Mouse (Mus musculus): ENCODE results near the gene Mmp23. TPM values are rescaled to one million over a fixed set of nuclear protein-coding genes. Genes with fewer than 3 reads are reported as not detected.
A peak's percentile ranks its signal among the peaks of the same experiment; 100 is the strongest.

Mmp23 gene
- polyA plus RNA-seq, 1 experiment from 2014 or later: 2.5 TPM

GRCm38 (mm10) chr4:155618321-155618720 lies 34.9 kb downstream of the Mmp23 start:
- Histone ChIP-seq H3K4me3 (replicated peaks; ENCODE audit: low read depth, low read length) (no peak overlapping the region), H3K27ac (replicated peaks; ENCODE audit: low read depth, low read length) (no peak overlapping the region), H3K9ac (replicated peaks; ENCODE audit: low read length) (no peak overlapping the region), H3K36me3 (ENCODE audit: control insufficient read depth, insufficient read depth, low read length) (peaks cover 85% of the 10 kb centered on the region), H3K27me3 (ENCODE audit: control insufficient read depth, insufficient read depth, low read length) (no peaks in the 10 kb centered on the region), H3K4me1 (ENCODE audit: control insufficient read depth, insufficient read depth, low read length) (no peaks in the 10 kb centered on the region), H3K9me3 (ENCODE audit: control insufficient read depth, low read length) (no peaks in the 10 kb centered on the region), H3K4me2 (ENCODE audit: low read length) (no peak overlapping the region)
- ATAC-seq (ENCODE audit: low FRiP score, low TSS enrichment): no peak
- 95% methylated on average over 5 of the region's 5 CpGs for WGBS
- DNase-seq: no peak

- no peaks in the 10 kb centered on the region for H3K9me3 ChIP-seq (ENCODE audit: control insufficient read depth, low read length)
- ATAC-seq (ENCODE audit: low FRiP score, low TSS enrichment) (no peak), DNase-seq (no peak)
- H3K4me1 ChIP-seq (ENCODE audit: control insufficient read depth, insufficient read depth, low read length): no peaks in the 10 kb centered on the region
- no peak overlapping the region for H3K27ac ChIP-seq (replicated peaks; ENCODE audit: low read depth, low read length)
- no peak overlapping the region for H3K4me3 ChIP-seq (replicated peaks; ENCODE audit: low read depth, low read length)
- WGBS: 97% methylated on average over 3 of the region's 3 CpGs
- H3K4me2 ChIP-seq (ENCODE audit: low read length): no peak overlapping the region
- no peaks in the 10 kb centered on the region for H3K27me3 ChIP-seq (ENCODE audit: control insufficient read depth, insufficient read depth, low read length)
- peaks cover 80% of the 10 kb centered on the region for H3K36me3 ChIP-seq (ENCODE audit: control insufficient read depth, insufficient read depth, low read length)
- H3K9ac ChIP-seq (replicated peaks; ENCODE audit: low read length): no peak overlapping the region
Measured at GRCm38 (mm10) chr4:155613264-155613663, 39.9 kb downstream of the Mmp23 start.

- WGBS: 93% methylated on average over 3 of the region's 3 CpGs
- Histone ChIP-seq H3K9me3 (ENCODE audit: control insufficient read depth, low read length) (no peaks in the 10 kb centered on the region), H3K27me3 (ENCODE audit: control insufficient read depth, insufficient read depth, low read length) (no peaks in the 10 kb centered on the region), H3K4me1 (ENCODE audit: control insufficient read depth, insufficient read depth, low read length) (no peaks in the 10 kb centered on the region), H3K4me3 (replicated peaks; ENCODE audit: low read depth, low read length) (no peak overlapping the region), H3K9ac (replicated peaks; ENCODE audit: low read length) (no peak overlapping the region), H3K36me3 (ENCODE audit: control insufficient read depth, insufficient read depth, low read length) (peaks cover 66% of the 10 kb centered on the region), H3K27ac (replicated peaks; ENCODE audit: low read depth, low read length) (no peak overlapping the region), H3K4me2 (ENCODE audit: low read length) (no peak overlapping the region)
- ATAC-seq (ENCODE audit: low FRiP score, low TSS enrichment) (no peak), DNase-seq (no peak)
Measured at GRCm38 (mm10) chr4:155611860-155612259, 41.3 kb downstream of the Mmp23 start.

DNA sequence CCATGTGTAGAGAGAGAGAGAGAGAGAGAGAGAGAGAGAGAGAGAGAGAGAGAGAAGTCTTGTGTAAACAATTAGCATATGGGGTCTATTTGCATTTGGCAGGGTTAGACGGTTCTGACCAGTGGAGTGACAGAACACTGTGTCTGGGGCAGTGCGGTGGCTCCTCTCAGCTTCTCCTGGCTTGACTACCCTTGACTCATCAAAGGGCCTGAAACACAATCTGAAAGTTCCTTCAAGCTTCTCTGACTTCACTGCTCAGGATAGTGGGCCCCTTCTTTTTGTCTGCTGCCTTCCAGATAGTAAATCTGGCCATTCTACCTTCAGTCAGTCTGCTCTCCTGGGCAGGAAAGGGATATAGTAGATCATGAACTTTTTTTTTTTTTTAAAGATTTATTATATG lies 46.4 kb downstream of the Mmp23 start:
- Histone ChIP-seq H3K4me1 (ENCODE audit: control insufficient read depth, insufficient read depth, low read length) (0 out of 2 replicates have a peak, but pooled peaks cover 11% of the 10 kb centered on the region), H3K9me3 (ENCODE audit: control insufficient read depth, low read length) (no peaks in the 10 kb centered on the region), H3K27ac (replicated peaks; ENCODE audit: low read depth, low read length) (no peak overlapping the region), H3K4me2 (ENCODE audit: low read length) (no peak overlapping the region), H3K27me3 (ENCODE audit: control insufficient read depth, insufficient read depth, low read length) (no peaks in the 10 kb centered on the region), H3K36me3 (ENCODE audit: control insufficient read depth, insufficient read depth, low read length) (peaks cover 39% of the 10 kb centered on the region), H3K9ac (replicated peaks; ENCODE audit: low read length) (no peak overlapping the region), H3K4me3 (replicated peaks; ENCODE audit: low read depth, low read length) (no peak overlapping the region)
- DNase-seq: no peak
- ATAC-seq (ENCODE audit: low FRiP score, low TSS enrichment): no peak
- WGBS: 87% methylated on average over 2 of the region's 2 CpGs

DNA sequence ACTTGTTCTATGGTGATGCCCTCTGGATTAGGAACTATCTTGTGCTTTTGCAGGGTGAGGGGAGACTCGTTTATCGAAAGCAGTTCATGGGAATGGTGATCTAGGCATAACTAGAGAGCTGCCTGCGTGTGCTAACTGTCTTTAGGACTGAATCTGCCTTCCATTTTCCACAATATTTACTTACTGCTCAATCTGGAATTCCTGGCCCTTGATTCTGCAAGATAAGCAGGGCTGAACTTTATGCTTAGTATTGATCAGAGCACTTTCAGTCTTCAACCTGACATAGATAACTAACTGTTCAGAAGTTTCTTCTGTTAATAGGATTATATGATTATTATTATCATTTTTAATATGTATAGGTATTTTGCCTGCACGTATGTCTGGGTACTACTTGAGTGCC lies 48.1 kb downstream of the Mmp23 start:
- Histone ChIP-seq H3K4me2 (ENCODE audit: low read length) (no peak overlapping the region), H3K9me3 (ENCODE audit: control insufficient read depth, low read length) (no peaks in the 10 kb centered on the region), H3K36me3 (ENCODE audit: control insufficient read depth, insufficient read depth, low read length) (peaks cover 25% of the 10 kb centered on the region), H3K4me1 (ENCODE audit: control insufficient read depth, insufficient read depth, low read length) (0 out of 2 replicates have a peak, but pooled peaks cover 11% of the 10 kb centered on the region), H3K9ac (replicated peaks; ENCODE audit: low read length) (no peak overlapping the region), H3K27me3 (ENCODE audit: control insufficient read depth, insufficient read depth, low read length) (no peaks in the 10 kb centered on the region), H3K27ac (replicated peaks; ENCODE audit: low read depth, low read length) (no peak overlapping the region), H3K4me3 (replicated peaks; ENCODE audit: low read depth, low read length) (no peak overlapping the region)
- 94% methylated on average over 4 of the region's 4 CpGs for WGBS
- DNase-seq (no peak), ATAC-seq (ENCODE audit: low FRiP score, low TSS enrichment) (no peak)

- H3K4me3 ChIP-seq (replicated peaks; ENCODE audit: low read depth, low read length): no peak overlapping the region
- no peak for ATAC-seq (ENCODE audit: low FRiP score, low TSS enrichment)
- no peaks in the 10 kb centered on the region for H3K9me3 ChIP-seq (ENCODE audit: control insufficient read depth, low read length)
- no peak overlapping the region for H3K4me2 ChIP-seq (ENCODE audit: low read length)
- H3K36me3 ChIP-seq (ENCODE audit: control insufficient read depth, insufficient read depth, low read length): peaks cover 19% of the 10 kb centered on the region
- 99% methylated on average over 6 of the region's 6 CpGs for WGBS
- DNase-seq: no peak
- H3K27me3 ChIP-seq (ENCODE audit: control insufficient read depth, insufficient read depth, low read length): no peaks in the 10 kb centered on the region
- 0 out of 2 replicates have a peak, but pooled peaks cover 11% of the 10 kb centered on the region for H3K4me1 ChIP-seq (ENCODE audit: control insufficient read depth, insufficient read depth, low read length)
- no peak overlapping the region for H3K9ac ChIP-seq (replicated peaks; ENCODE audit: low read length)
- H3K27ac ChIP-seq (replicated peaks; ENCODE audit: low read depth, low read length): no peak overlapping the region
Measured at GRCm38 (mm10) chr4:155603801-155604200, 49.4 kb downstream of the Mmp23 start.

GRCm38 (mm10) chr4:155602753-155603152 lies 50.4 kb downstream of the Mmp23 start:
- Histone ChIP-seq H3K27me3 (ENCODE audit: control insufficient read depth, insufficient read depth, low read length) (no peaks in the 10 kb centered on the region), H3K4me3 (replicated peaks; ENCODE audit: low read depth, low read length) (peak overlapping the region; percentile 96), H3K9ac (replicated peaks; ENCODE audit: low read length) (peak overlapping the region; percentile 94; the same call in 1 of the 2 replicates), H3K4me2 (ENCODE audit: low read length) (peak overlapping the region; percentile 88), H3K27ac (replicated peaks; ENCODE audit: low read depth, low read length) (no peak overlapping the region), H3K9me3 (ENCODE audit: control insufficient read depth, low read length) (no peaks in the 10 kb centered on the region), H3K4me1 (ENCODE audit: control insufficient read depth, insufficient read depth, low read length) (0 out of 2 replicates have a peak, but pooled peaks cover 11% of the 10 kb centered on the region), H3K36me3 (ENCODE audit: control insufficient read depth, insufficient read depth, low read length) (peaks cover 19% of the 10 kb centered on the region)
- DNase-seq (no peak), ATAC-seq (ENCODE audit: low FRiP score, low TSS enrichment) (no peak)
- WGBS: 97% methylated on average over 1 of the region's 1 CpGs

DNA sequence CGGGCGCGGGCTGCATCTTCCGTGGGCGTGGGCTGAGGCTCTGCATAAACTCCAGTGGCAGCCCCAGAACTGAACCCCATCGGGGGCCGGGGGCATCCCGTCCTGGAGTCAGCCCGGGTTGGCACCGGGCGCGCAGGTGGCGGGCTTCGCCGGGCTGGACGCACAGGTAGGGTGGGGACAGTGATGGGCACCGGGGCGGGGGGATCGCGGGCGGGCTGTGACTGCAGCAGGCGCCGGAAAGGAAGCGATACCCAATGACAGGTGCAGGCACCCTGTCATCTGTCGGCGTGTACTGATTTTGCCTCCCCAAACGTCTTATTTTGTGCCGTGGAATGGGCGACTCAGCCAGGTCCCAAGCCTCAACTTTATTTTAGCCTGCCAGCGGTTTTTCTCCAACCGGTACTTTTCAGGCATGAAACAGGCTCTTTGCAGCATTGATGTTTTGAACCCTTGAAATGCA lies 51.2 kb downstream of the Mmp23 start:
- Histone ChIP-seq H3K9me3 (ENCODE audit: control insufficient read depth, low read length) (no peaks in the 10 kb centered on the region), H3K36me3 (ENCODE audit: control insufficient read depth, insufficient read depth, low read length) (peaks cover 19% of the 10 kb centered on the region), H3K4me2 (ENCODE audit: low read length) (peak overlapping the region; percentile 88), H3K27ac (replicated peaks; ENCODE audit: low read depth, low read length) (peak overlapping the region; percentile 100), H3K4me1 (ENCODE audit: control insufficient read depth, insufficient read depth, low read length) (0 out of 2 replicates have a peak, but pooled peaks cover 11% of the 10 kb centered on the region), H3K4me3 (replicated peaks; ENCODE audit: low read depth, low read length) (peak overlapping the region; percentile 96), H3K27me3 (ENCODE audit: control insufficient read depth, insufficient read depth, low read length) (no peaks in the 10 kb centered on the region), H3K9ac (replicated peaks; ENCODE audit: low read length) (peak overlapping the region; percentile 94)
- ATAC-seq (ENCODE audit: low FRiP score, low TSS enrichment) (no peak), DNase-seq (no peak)
- WGBS: 2% methylated on average over 31 of the region's 31 CpGs

Data from midbrain, embryonic 14.5 days (tissue).